Mouse (Mus musculus): Measurements from ENCODE around the gene Slc50a1. TPM values are rescaled to one million over a fixed set of nuclear protein-coding genes. Genes with fewer than 3 reads are reported as not detected.

The Slc50a1 gene
- polyA plus RNA-seq, 1 experiment, result 48.7 TPM

DNA sequence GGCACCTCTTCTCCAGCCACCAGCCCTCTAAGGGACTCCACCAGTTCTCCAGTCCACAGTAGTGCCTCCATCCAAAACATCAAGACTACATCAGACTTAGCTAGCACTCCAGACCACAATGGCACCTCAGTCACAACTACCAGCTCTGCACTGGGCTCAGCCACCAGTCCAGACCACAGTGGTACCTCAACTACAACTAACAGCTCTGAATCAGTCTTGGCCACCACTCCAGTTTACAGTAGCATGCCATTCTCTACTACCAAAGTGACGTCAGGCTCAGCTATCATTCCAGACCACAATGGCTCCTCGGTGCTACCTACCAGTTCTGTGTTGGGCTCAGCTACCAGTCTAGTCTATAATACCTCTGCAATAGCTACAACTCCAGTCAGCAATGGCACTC is 39.8 kb downstream of the Slc50a1 start:
- TF ChIP-seq POLR2A (IDR thresholded peaks at IDR 0.05; ENCODE audit: insufficient read length, low read depth), result no peak
- peak; percentile 23 for TF ChIP-seq POLR2AphosphoS2 (IDR thresholded peaks at IDR 0.05; ENCODE audit: insufficient read length, low read depth)
- TF ChIP-seq REST (IDR thresholded peaks at IDR 0.05; ENCODE audit: insufficient read depth, insufficient read length), result no peak
- no peak for TF ChIP-seq CEBPB (IDR thresholded peaks at IDR 0.05; ENCODE audit: insufficient read depth, poor library complexity, severe bottlenecking)
- Histone ChIP-seq H3ac (ENCODE audit: control insufficient read depth, insufficient read length) (no peak overlapping the region), H3K36me3 (ENCODE audit: control insufficient read depth, insufficient read depth) (no peaks in the 10 kb centered on the region), H3K79me2 (ENCODE audit: control insufficient read depth, insufficient read depth) (no peaks in the 10 kb centered on the region), H3K4me2 (ENCODE audit: low read depth) (no peak overlapping the region), H3K27me3 (ENCODE audit: control insufficient read depth, insufficient read depth, insufficient read length) (no peaks in the 10 kb centered on the region), H3K4me3 (no peak overlapping the region)

DNA sequence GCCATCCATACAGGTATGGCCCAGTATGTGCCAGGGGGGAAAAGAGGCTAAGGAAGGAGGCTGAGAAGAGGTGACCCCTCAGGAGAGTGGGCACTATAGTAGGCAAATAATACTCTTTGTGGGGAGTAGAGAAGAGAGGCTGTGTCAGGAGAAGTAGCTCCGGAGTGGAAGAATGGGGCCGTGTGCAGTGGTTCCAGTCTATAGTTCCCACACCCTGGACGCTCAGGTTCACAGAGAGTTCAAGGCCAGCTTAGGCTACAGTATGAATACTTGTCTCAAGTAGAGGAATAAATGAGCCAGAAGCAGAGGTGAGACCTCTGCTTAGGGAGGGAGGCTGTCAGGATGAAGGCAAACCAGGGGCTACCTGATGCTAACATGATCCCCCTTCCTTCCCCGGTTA is 41.1 kb downstream of the Slc50a1 start:
- no peak overlapping the region for H3K4me2 ChIP-seq (ENCODE audit: low read depth)
- no peaks in the 10 kb centered on the region for H3K36me3 ChIP-seq (ENCODE audit: control insufficient read depth, insufficient read depth)
- no peak for TF ChIP-seq E2F4 (IDR thresholded peaks at IDR 0.05; ENCODE audit: insufficient read depth)
- no peak for TF ChIP-seq REST (IDR thresholded peaks at IDR 0.05; ENCODE audit: insufficient read depth, insufficient read length)
- TF ChIP-seq MYOD1 (IDR thresholded peaks at IDR 0.05; ENCODE audit: control insufficient read depth in 1 of 3, insufficient read length in 2 of 3, low read depth in 2 of 3), result no peak
- TF ChIP-seq USF1 (IDR thresholded peaks at IDR 0.05; ENCODE audit: low read depth), result no peak
- no peak for TF ChIP-seq MAX (IDR thresholded peaks at IDR 0.05; ENCODE audit: low read depth)
- TF ChIP-seq TCF12 (IDR thresholded peaks at IDR 0.05; ENCODE audit: insufficient read depth, poor library complexity, severe bottlenecking), result no peak
- no peak for TF ChIP-seq TCF3 (IDR thresholded peaks at IDR 0.05; ENCODE audit: insufficient read length, low read depth)
- TF ChIP-seq CEBPB (IDR thresholded peaks at IDR 0.05; ENCODE audit: insufficient read depth, poor library complexity, severe bottlenecking), result no peak
- TF ChIP-seq POLR2A (IDR thresholded peaks at IDR 0.05; ENCODE audit: insufficient read length, low read depth), result no peak
- no peak for TF ChIP-seq MYOG (IDR thresholded peaks at IDR 0.05; ENCODE audit: control insufficient read depth in 1 of 3, insufficient read depth in 1 of 3, insufficient read length in 2 of 3, low read depth in 2 of 3)
- no peak for TF ChIP-seq SRF (IDR thresholded peaks at IDR 0.05; ENCODE audit: control insufficient read depth, insufficient read length, low read depth)
- TF ChIP-seq POLR2AphosphoS2 (IDR thresholded peaks at IDR 0.05; ENCODE audit: insufficient read length, low read depth), result no peak
- H3K4me3 ChIP-seq, result no peak overlapping the region
- no peaks in the 10 kb centered on the region for H3K79me2 ChIP-seq (ENCODE audit: control insufficient read depth, insufficient read depth)
- no peaks in the 10 kb centered on the region for H3K27me3 ChIP-seq (ENCODE audit: control insufficient read depth, insufficient read depth, insufficient read length)
- no peak overlapping the region for H3ac ChIP-seq (ENCODE audit: control insufficient read depth, insufficient read length)

DNA sequence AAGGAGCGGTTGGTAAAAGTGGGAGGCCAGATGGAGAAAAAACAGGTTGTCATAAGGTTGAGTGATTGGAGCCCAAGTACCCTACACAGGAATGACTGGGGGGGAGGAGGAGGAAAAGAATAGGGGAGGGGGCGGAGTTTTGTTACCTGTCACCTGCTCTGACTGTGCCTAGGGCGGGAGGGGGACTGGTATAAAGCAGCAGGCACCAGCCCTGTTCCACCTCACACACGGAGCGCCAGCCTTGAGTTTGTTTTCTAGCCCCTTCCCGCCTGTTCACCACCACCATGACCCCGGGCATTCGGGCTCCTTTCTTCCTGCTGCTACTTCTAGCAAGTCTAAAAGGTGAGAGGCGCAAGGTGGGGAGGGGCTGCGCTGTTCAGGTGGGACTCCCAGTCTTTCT is 41.5 kb downstream of the Slc50a1 start, which contains the start of gene Muc1:
Gene Muc1 (plus strand): TSS at position 222 of the 400 bp plus-strand sequence.
- Histone ChIP-seq H3K27me3 (ENCODE audit: control insufficient read depth, insufficient read depth, insufficient read length) (no peaks in the 10 kb centered on the region), H3K36me3 (ENCODE audit: control insufficient read depth, insufficient read depth) (no peaks in the 10 kb centered on the region), H3ac (ENCODE audit: control insufficient read depth, insufficient read length) (no peak within 1 kb of the TSS), H3K4me3 (peak within 1 kb of the TSS; percentile 22), H3K79me2 (ENCODE audit: control insufficient read depth, insufficient read depth) (no peaks in the 10 kb centered on the region), H3K4me2 (ENCODE audit: low read depth) (peak within 1 kb of the TSS; percentile 70)
- TF ChIP-seq USF1 (IDR thresholded peaks at IDR 0.05; ENCODE audit: low read depth), result no peak
- TF ChIP-seq TCF12 (IDR thresholded peaks at IDR 0.05; ENCODE audit: insufficient read depth, poor library complexity, severe bottlenecking), result no peak
- no peak for TF ChIP-seq POLR2A (IDR thresholded peaks at IDR 0.05; ENCODE audit: insufficient read length, low read depth)
- no peak for TF ChIP-seq CEBPB (IDR thresholded peaks at IDR 0.05; ENCODE audit: insufficient read depth, poor library complexity, severe bottlenecking)
- TF ChIP-seq MYOD1 (IDR thresholded peaks at IDR 0.05; ENCODE audit: control insufficient read depth in 1 of 3, insufficient read length in 2 of 3, low read depth in 2 of 3), result no peak
- no peak for TF ChIP-seq MYOG (IDR thresholded peaks at IDR 0.05; ENCODE audit: control insufficient read depth in 1 of 3, insufficient read depth in 1 of 3, insufficient read length in 2 of 3, low read depth in 2 of 3)

DNA sequence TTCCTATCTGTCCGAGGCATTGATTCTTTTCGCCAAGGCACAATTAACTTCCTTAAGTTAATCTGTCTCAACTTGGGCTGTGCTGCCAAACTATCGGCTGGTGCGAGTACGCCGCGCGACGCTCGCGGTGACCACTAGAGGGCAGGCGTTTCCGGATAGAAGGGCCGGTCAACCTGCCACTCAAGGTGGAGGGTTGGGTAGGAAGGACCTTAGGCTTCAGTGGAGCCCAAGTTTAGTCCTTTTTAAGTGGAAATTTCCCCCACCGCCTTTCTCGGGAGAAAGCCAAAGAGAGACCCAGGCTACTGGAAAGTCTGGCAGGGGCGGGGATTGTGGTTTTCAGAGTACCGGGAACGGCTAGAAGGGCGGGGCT is 42.2 kb downstream of the Slc50a1 start:
- TF ChIP-seq TCF12 (IDR thresholded peaks at IDR 0.05; ENCODE audit: insufficient read depth, poor library complexity, severe bottlenecking), result no peak
- no peak for TF ChIP-seq MAX (IDR thresholded peaks at IDR 0.05; ENCODE audit: low read depth)
- TF ChIP-seq MYOG (IDR thresholded peaks at IDR 0.05; ENCODE audit: control insufficient read depth in 1 of 3, insufficient read depth in 1 of 3, insufficient read length in 2 of 3, low read depth in 2 of 3), result no peak
- no peak for TF ChIP-seq MYOD1 (IDR thresholded peaks at IDR 0.05; ENCODE audit: control insufficient read depth in 1 of 3, insufficient read length in 2 of 3, low read depth in 2 of 3)
- TF ChIP-seq POLR2AphosphoS2 (IDR thresholded peaks at IDR 0.05; ENCODE audit: insufficient read length, low read depth), result no peak
- no peak for TF ChIP-seq REST (IDR thresholded peaks at IDR 0.05; ENCODE audit: insufficient read depth, insufficient read length)
- TF ChIP-seq SRF (IDR thresholded peaks at IDR 0.05; ENCODE audit: control insufficient read depth, insufficient read length, low read depth), result no peak
- TF ChIP-seq POLR2A (IDR thresholded peaks at IDR 0.05; ENCODE audit: insufficient read length, low read depth), result no peak
- TF ChIP-seq USF1 (IDR thresholded peaks at IDR 0.05; ENCODE audit: low read depth), result no peak
- TF ChIP-seq TCF3 (IDR thresholded peaks at IDR 0.05; ENCODE audit: insufficient read length, low read depth), result no peak
- no peak for TF ChIP-seq E2F4 (IDR thresholded peaks at IDR 0.05; ENCODE audit: insufficient read depth)
- no peak for TF ChIP-seq CEBPB (IDR thresholded peaks at IDR 0.05; ENCODE audit: insufficient read depth, poor library complexity, severe bottlenecking)
- H3K79me2 ChIP-seq (ENCODE audit: control insufficient read depth, insufficient read depth), result no peaks in the 10 kb centered on the region
- no peaks in the 10 kb centered on the region for H3K36me3 ChIP-seq (ENCODE audit: control insufficient read depth, insufficient read depth)
- H3K27me3 ChIP-seq (ENCODE audit: control insufficient read depth, insufficient read depth, insufficient read length), result no peaks in the 10 kb centered on the region
- H3K4me3 ChIP-seq, result peak overlapping the region; percentile 22
- H3K4me2 ChIP-seq (ENCODE audit: low read depth), result peak overlapping the region; percentile 70
- H3ac ChIP-seq (ENCODE audit: control insufficient read depth, insufficient read length), result no peak overlapping the region

All from myocyte (in vitro differentiated cells).